ENCODE assay signal across 11 mouse cellular contexts in the genomic region with DNA sequence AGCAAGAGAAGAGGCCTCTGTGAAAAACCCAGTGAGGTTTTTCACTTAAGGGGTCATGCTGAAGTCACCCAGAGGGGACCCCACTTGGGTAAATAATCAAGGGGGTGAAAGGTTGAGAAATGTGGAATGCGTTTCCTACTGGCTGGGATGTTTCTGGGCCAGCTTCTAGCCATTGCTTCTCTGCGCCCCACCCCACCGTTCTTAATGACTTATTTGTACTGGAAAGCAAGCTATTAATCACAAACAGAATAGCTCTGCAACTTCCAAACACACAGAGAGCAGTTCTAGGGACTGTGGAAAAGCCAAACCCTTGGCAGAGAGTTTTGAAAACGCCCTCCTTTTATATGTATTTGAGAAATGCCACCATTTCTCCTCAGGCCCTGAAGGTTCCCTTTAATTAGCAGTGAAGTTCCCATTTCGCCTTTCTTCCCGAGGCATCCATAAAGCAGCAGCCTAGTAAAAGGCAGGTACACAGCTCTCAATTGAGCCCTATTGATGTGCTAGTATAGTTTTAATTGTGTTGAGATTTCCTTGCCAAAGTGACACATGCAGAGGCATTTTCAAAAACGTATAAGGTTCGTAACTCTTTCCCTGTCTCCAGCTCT.
DNase-seq lines count a peak whose midpoint lies in the region; ATAC-seq lines count a peak whose summit lies in the region.
"Had no signal": no experiment of that assay in that cellular context is flagged by ENCODE, and none has a peak within 500 bp of the region (broad histone marks: within the 10 kb centered on the region; RNA-seq: fewer than 3 reads in every experiment).

No protein-coding gene starts in this region.

- WGBS in limb, embryonic 12.5 days, result 15% methylated on average over 8 of the region's 8 CpGs
- WGBS in limb, embryonic 10.5 days, result 26% methylated on average over 8 of the region's 8 CpGs
- 47% methylated on average over 8 of the region's 8 CpGs for WGBS in hindbrain, embryonic 14.5 days
- WGBS in stomach, embryonic 14.5 days, result 22% methylated on average over 8 of the region's 8 CpGs
- 61% methylated on average over 8 of the region's 8 CpGs for WGBS in forebrain, embryonic 11.5 days

- no peak for DNase-seq in limb, embryonic 10.5 days (ENCODE audit: low spot score)
- peak; percentile 32 for DNase-seq in hindbrain, embryonic 14.5 days (ENCODE audit: low spot score)
- DNase-seq in kidney, postnatal 36 days, result peak; percentile 39 to 41
- no peak for DNase-seq in layer of hippocampus, postnatal 36 days
- DNase-seq in forebrain, embryonic 11.5 days (ENCODE audit: low spot score), result no peak
- DNase-seq in frontal cortex, postnatal 36 days (ENCODE audit: low spot score in 2 of 2), result no peak
- DNase-seq: heart, adult 18-20 months had no signal

- peak overlapping the region; percentile 45 for H3K27ac ChIP-seq in limb, embryonic 12.5 days
- H3K27ac ChIP-seq in limb, embryonic 10.5 days, result no peak overlapping the region
- peak overlapping the region; percentile 41; the same call in 1 of the 2 replicates for H3K27ac ChIP-seq in hindbrain, embryonic 14.5 days
- H3K27ac ChIP-seq in stomach, embryonic 14.5 days (ENCODE audit: low read length), result peak overlapping the region; percentile 89
- H3K27ac ChIP-seq in forebrain, embryonic 11.5 days (ENCODE audit: low read depth, low read length), result no peak overlapping the region
- H3K27ac ChIP-seq: macrophage had no signal

- H3K9ac ChIP-seq in limb, embryonic 12.5 days (replicated peaks), result no peak overlapping the region
- H3K9ac ChIP-seq in hindbrain, embryonic 14.5 days, result no peak overlapping the region
- no peak overlapping the region for H3K9ac ChIP-seq in stomach, embryonic 14.5 days (replicated peaks; ENCODE audit: low read depth, low read length)
- H3K9ac ChIP-seq in forebrain, embryonic 11.5 days (ENCODE audit: low read length), result no peak overlapping the region

- H3K4me3 ChIP-seq in limb, embryonic 12.5 days (replicated peaks), result no peak overlapping the region
- no peak overlapping the region for H3K4me3 ChIP-seq in limb, embryonic 10.5 days
- no peak overlapping the region for H3K4me3 ChIP-seq in hindbrain, embryonic 14.5 days (replicated peaks; ENCODE audit: low read length)
- H3K4me3 ChIP-seq in stomach, embryonic 14.5 days (ENCODE audit: low read depth, low read length), result no peak overlapping the region
- no peak overlapping the region for H3K4me3 ChIP-seq in forebrain, embryonic 11.5 days (ENCODE audit: low read depth, low read length)

- no peak for ATAC-seq in limb, embryonic 12.5 days (ENCODE audit: insufficient number of reproducible peaks, insufficient read depth, low FRiP score, low TSS enrichment, low read depth)
- no peak for ATAC-seq in hindbrain, embryonic 14.5 days (ENCODE audit: low FRiP score)
- no peak for ATAC-seq in stomach, embryonic 14.5 days (ENCODE audit: insufficient number of reproducible peaks, insufficient read depth, low FRiP score, low read depth)
- no peak for ATAC-seq in forebrain, embryonic 11.5 days (replicated peaks; ENCODE audit: low FRiP score)
- ATAC-seq: CD4-positive, CD25-positive, alpha-beta regulatory T cell, adult 4 months had no signal

- peaks cover 43% of the 10 kb centered on the region for H3K4me1 ChIP-seq in limb, embryonic 12.5 days (replicated peaks)
- H3K4me1 ChIP-seq in limb, embryonic 10.5 days, result peaks cover 53% of the 10 kb centered on the region
- peaks cover 21% of the 10 kb centered on the region for H3K4me1 ChIP-seq in hindbrain, embryonic 14.5 days (replicated peaks; ENCODE audit: control insufficient read depth, insufficient read depth, low read length)
- peaks cover 40% of the 10 kb centered on the region for H3K4me1 ChIP-seq in stomach, embryonic 14.5 days (ENCODE audit: control insufficient read depth, insufficient read depth, low read length)
- no peaks in the 10 kb centered on the region; the same call in 1 of the 2 replicates for H3K4me1 ChIP-seq in forebrain, embryonic 11.5 days (replicated peaks; ENCODE audit: control insufficient read depth, insufficient read depth, low read length)

- peak overlapping the region; percentile 27 for H3K4me2 ChIP-seq in limb, embryonic 12.5 days
- no peak overlapping the region for H3K4me2 ChIP-seq in hindbrain, embryonic 14.5 days (replicated peaks)
- H3K4me2 ChIP-seq in stomach, embryonic 14.5 days (replicated peaks; ENCODE audit: low read depth, low read length), result peak overlapping the region; percentile 26
- H3K4me2 ChIP-seq in forebrain, embryonic 11.5 days (ENCODE audit: low read depth, low read length, severe bottlenecking), result no peak overlapping the region

- peaks cover 13% of the 10 kb centered on the region for H3K9me3 ChIP-seq in limb, embryonic 12.5 days
- H3K9me3 ChIP-seq in limb, embryonic 10.5 days (replicated peaks), result peaks cover 3% of the 10 kb centered on the region; the same call in 1 of the 2 replicates
- peaks cover 5% of the 10 kb centered on the region; the same call in 1 of the 2 replicates for H3K9me3 ChIP-seq in hindbrain, embryonic 14.5 days (ENCODE audit: control insufficient read depth, low read length)
- peaks cover 6% of the 10 kb centered on the region; the same call in 1 of the 2 replicates for H3K9me3 ChIP-seq in stomach, embryonic 14.5 days (ENCODE audit: control insufficient read depth, low read depth, low read length)
- H3K9me3 ChIP-seq in forebrain, embryonic 11.5 days (ENCODE audit: control insufficient read depth, low read length), result no peaks in the 10 kb centered on the region

- peaks cover 26% of the 10 kb centered on the region for H3K27me3 ChIP-seq in limb, embryonic 12.5 days
- H3K27me3 ChIP-seq in limb, embryonic 10.5 days (ENCODE audit: low read depth, poor library complexity, severe bottlenecking), result peaks cover 32% of the 10 kb centered on the region
- no peaks in the 10 kb centered on the region for H3K27me3 ChIP-seq in hindbrain, embryonic 14.5 days (ENCODE audit: control insufficient read depth, insufficient read depth, low read length)
- H3K27me3 ChIP-seq in stomach, embryonic 14.5 days (ENCODE audit: control insufficient read depth, insufficient read depth, low read length), result no peaks in the 10 kb centered on the region
- H3K27me3 ChIP-seq in forebrain, embryonic 11.5 days (ENCODE audit: control insufficient read depth, insufficient read depth, low read length), result no peaks in the 10 kb centered on the region

- no peaks in the 10 kb centered on the region for H3K36me3 ChIP-seq in limb, embryonic 12.5 days
- peaks cover 9% of the 10 kb centered on the region; the same call in 1 of the 2 replicates for H3K36me3 ChIP-seq in limb, embryonic 10.5 days
- no peaks in the 10 kb centered on the region for H3K36me3 ChIP-seq in hindbrain, embryonic 14.5 days (replicated peaks; ENCODE audit: control insufficient read depth, insufficient read depth)
- H3K36me3 ChIP-seq in stomach, embryonic 14.5 days (ENCODE audit: control insufficient read depth, insufficient read depth, low read length), result no peaks in the 10 kb centered on the region
- no peaks in the 10 kb centered on the region for H3K36me3 ChIP-seq in forebrain, embryonic 11.5 days (ENCODE audit: control insufficient read depth, insufficient read depth, low read length)

Comparison
In these comparisons a context has a peak if more than half of its experiments do, and no peak if none do; other contexts are left out.
1. H3K27ac ChIP-seq: peak in limb, embryonic 12.5 days (single experiment), hindbrain, embryonic 14.5 days (single experiment) and stomach, embryonic 14.5 days (single experiment); none in limb, embryonic 10.5 days (single experiment) and forebrain, embryonic 11.5 days (single experiment).
2. H3K4me2 ChIP-seq: peak in limb, embryonic 12.5 days (single experiment) and stomach, embryonic 14.5 days (single experiment); none in hindbrain, embryonic 14.5 days (single experiment) and forebrain, embryonic 11.5 days (single experiment).
3. DNase-seq: peak in hindbrain, embryonic 14.5 days (single experiment) and kidney, postnatal 36 days (2 of 2); none in limb, embryonic 10.5 days (single experiment), layer of hippocampus, postnatal 36 days (0 of 2), forebrain, embryonic 11.5 days (single experiment) and frontal cortex, postnatal 36 days (0 of 2).